Mouse (Mus musculus) layer of hippocampus, postnatal 25 days (tissue): Measurements from ENCODE around the gene Spry2. TPM values are rescaled to one million over a fixed set of nuclear protein-coding genes. Genes with fewer than 3 reads are reported as not detected.

Experiments used
- total RNA-seq, 2 experiments: library from RNA; stranded (reverse); gene quantifications; 2 replicates each; pipeline ENCODE4 v1.2.3; 2021

Gene Spry2
- total RNA-seq, 2 experiments from 2014 or later = 66.5 to 78.6 TPM

Other genes starting within 250 kb of the Spry2 start
- gene Trim52, start 209.4 kb upstream of the Spry2 start, total RNA-seq = not detected